Mouse (Mus musculus) embryonic stem cell, embryonic (primary cell): ENCODE data around the gene Bend5.

Experiments
- CTCF ChIA-PET, 4 experiments: fragments of 300-600 bp in 2 of 4; fragments of 350-600 bp in 2 of 4; sonication (Branson Sonifier 250); formaldehyde crosslinking; loops; one replicate each; lab custom pipeline; 2022; ENCODE audit warnings: inconsistent platforms in 2 of 4; lab: Charles Lee
- POLR2A ChIA-PET, 4 experiments: fragments of 300-600 bp in 2 of 4; fragments of 350-600 bp in 2 of 4; sonication (Branson Sonifier 250); formaldehyde crosslinking; loops; one replicate each; lab custom pipeline; 2022; ENCODE audit warnings: antibody characterized with exemption in 4 of 4, inconsistent platforms in 1 of 4; lab: Charles Lee

Gene Bend5

GRCm38 (mm10) chr4:111431186-111431585 lies 16.4 kb downstream of the Bend5 start:
- CTCF ChIA-PET, result no interaction called here
- POLR2A ChIA-PET, result interaction anchor here in 1 of 4 experiments (0.6 kb wide), 1 partner anchor 13 kb away, joined by 3 read pairs; no protein-coding TSS in a partner anchor

- ChIA-PET POLR2A (no interaction called here), CTCF (interaction anchor here in 1 of 4 experiments (0.6 kb wide), 2 partner anchors 36 to 131 kb away, joined by 3 read pairs; no protein-coding TSS in a partner anchor)
Observed at GRCm38 (mm10) chr4:111432013-111432412, 17.2 kb downstream of the Bend5 start.

GRCm38 (mm10) chr4:111432417-111432816 lies 17.6 kb downstream of the Bend5 start:
- ChIA-PET POLR2A (no interaction called here), CTCF (interaction anchor here in 1 of 4 experiments (0.6 kb wide), 1 partner anchor 132 kb away, joined by 3 read pairs; no protein-coding TSS in a partner anchor)

- ChIA-PET POLR2A (interaction anchor here in 1 of 4 experiments (1.8 kb wide), 1 partner anchor 9 kb away, joined by 4 read pairs; no protein-coding TSS in a partner anchor), CTCF (no interaction called here)
Observed at GRCm38 (mm10) chr4:111441709-111442108, 26.9 kb downstream of the Bend5 start.

GRCm38 (mm10) chr4:111442435-111443238 lies 27.8 kb downstream of the Bend5 start:
- POLR2A ChIA-PET, result interaction anchor here in 1 of 4 experiments (0.6 to 1.8 kb wide), 2 partner anchors 8 to 245 kb away, joined by 4 to 5 read pairs; no protein-coding TSS in a partner anchor
- CTCF ChIA-PET, result no interaction called here

- ChIA-PET CTCF (no interaction called here), POLR2A (interaction anchor here in 1 of 4 experiments (0.6 kb wide), 1 partner anchor 190 kb away, joined by 5 read pairs; no protein-coding TSS in a partner anchor)
Observed at GRCm38 (mm10) chr4:111443906-111444615, 29.3 kb downstream of the Bend5 start.

- ChIA-PET CTCF (no interaction called here), POLR2A (interaction anchor here in 1 of 4 experiments (0.6 kb wide), 1 partner anchor 189 kb away, joined by 5 read pairs; no protein-coding TSS in a partner anchor)
Observed at GRCm38 (mm10) chr4:111444616-111445160, 29.9 kb downstream of the Bend5 start.

GRCm38 (mm10) chr4:111447918-111448317 lies 33.1 kb downstream of the Bend5 start:
- POLR2A ChIA-PET, result interaction anchor here in 1 of 4 experiments (1.1 kb wide), 1 partner anchor 18 kb away, joined by 3 read pairs; no protein-coding TSS in a partner anchor
- CTCF ChIA-PET, result no interaction called here

GRCm38 (mm10) chr4:111448586-111448985 lies 33.8 kb downstream of the Bend5 start:
- ChIA-PET POLR2A (interaction anchor here in 1 of 4 experiments (1.1 kb wide), 1 partner anchor 18 kb away, joined by 3 read pairs; no protein-coding TSS in a partner anchor), CTCF (no interaction called here)

GRCm38 (mm10) chr4:111449442-111450199 lies 34.8 kb downstream of the Bend5 start:
- CTCF ChIA-PET, result no interaction called here
- POLR2A ChIA-PET, result no interaction called here

GRCm38 (mm10) chr4:111451283-111451918 lies 36.6 kb downstream of the Bend5 start:
- ChIA-PET CTCF (no interaction called here), POLR2A (interaction anchor here in 1 of 4 experiments (1.2 to 1.4 kb wide), 2 partner anchors 9 to 18 kb away, joined by 3 to 4 read pairs; no protein-coding TSS in a partner anchor)

GRCm38 (mm10) chr4:111452192-111452591 lies 37.4 kb downstream of the Bend5 start:
- CTCF ChIA-PET, result no interaction called here
- POLR2A ChIA-PET, result interaction anchor here in 1 of 4 experiments (1.6 kb wide), 1 partner anchor 14 kb away, joined by 6 read pairs; no protein-coding TSS in a partner anchor

GRCm38 (mm10) chr4:111453275-111453674 lies 38.5 kb downstream of the Bend5 start:
- CTCF ChIA-PET, result no interaction called here
- POLR2A ChIA-PET, result interaction anchor here in 1 of 4 experiments (1.6 kb wide), 1 partner anchor 13 kb away, joined by 6 read pairs; no protein-coding TSS in a partner anchor

GRCm38 (mm10) chr4:111455621-111456020 lies 40.8 kb downstream of the Bend5 start:
- POLR2A ChIA-PET, result no interaction called here
- CTCF ChIA-PET, result no interaction called here

- CTCF ChIA-PET, result no interaction called here
- POLR2A ChIA-PET, result no interaction called here
Observed at GRCm38 (mm10) chr4:111457568-111457967, 42.8 kb downstream of the Bend5 start.

- CTCF ChIA-PET, result no interaction called here
- POLR2A ChIA-PET, result interaction anchor here in 1 of 4 experiments (0.9 kb wide), 1 partner anchor 50 kb away, joined by 3 read pairs; no protein-coding TSS in a partner anchor
Observed at GRCm38 (mm10) chr4:111467293-111467773, 52.5 kb downstream of the Bend5 start.

- ChIA-PET POLR2A (interaction anchor here in 1 of 4 experiments (0.9 kb wide), 1 partner anchor 50 kb away, joined by 3 read pairs; no protein-coding TSS in a partner anchor), CTCF (no interaction called here)
Observed at GRCm38 (mm10) chr4:111467796-111468195, 53.0 kb downstream of the Bend5 start.

- CTCF ChIA-PET, result no interaction called here
- POLR2A ChIA-PET, result no interaction called here
Observed at GRCm38 (mm10) chr4:111469847-111470246, 55.0 kb downstream of the Bend5 start.
